Mouse (Mus musculus): ENCODE measurements at regions not wholly inside any gene's neighbourhood (a gene's known extent, or its start where the extent isn't known, plus 50 kb on each side); places are given as distances from the start of the nearest gene placed in this dataset.

GRCm38 (mm10) chr13:59990402-59991280 lies 167.7 kb upstream of the Tut7 start:
- ATAC-seq (ENCODE audit: insufficient read depth), result no peak
- no peak overlapping the region for H3K9ac ChIP-seq (replicated peaks)
- WGBS (ENCODE audit: insufficient replicate concordance), result 60% methylated on average over 10 of the region's 10 CpGs
- H3K27ac ChIP-seq, result no peak overlapping the region
- no peak overlapping the region for H3K4me2 ChIP-seq (ENCODE audit: low read depth)
- H3K36me3 ChIP-seq (replicated peaks; ENCODE audit: control insufficient read depth, insufficient read depth, low read depth), result no peaks in the 10 kb centered on the region
- no peak overlapping the region for H3K4me3 ChIP-seq (ENCODE audit: insufficient read depth in 1 of 2, low read depth in 2 of 2, low read length in 2 of 2)
- DNase-seq (ENCODE audit: low read depth in 3 of 3, low spot score in 3 of 3), result no peak
- H3K27me3 ChIP-seq (ENCODE audit: control insufficient read depth, insufficient read depth, low read length), result no peaks in the 10 kb centered on the region
- no peaks in the 10 kb centered on the region for H3K9me3 ChIP-seq (ENCODE audit: control insufficient read depth, low read length)
- TF ChIP-seq EP300 (IDR thresholded peaks at IDR 0.05; ENCODE audit: low read depth) (no peak), CTCF (IDR thresholded peaks at IDR 0.05; ENCODE audit: low read depth) (no peak)
- no peaks in the 10 kb centered on the region for H3K4me1 ChIP-seq (replicated peaks; ENCODE audit: control insufficient read depth in 2 of 2, insufficient read depth in 2 of 2, low read length in 1 of 2)

GRCm38 (mm10) chr13:59988393-59988965 lies 165.5 kb upstream of the Tut7 start:
- 54% methylated on average over 7 of the region's 7 CpGs for WGBS (ENCODE audit: insufficient replicate concordance)

GRCm38 (mm10) chr13:59976425-59976824 lies 153.5 kb upstream of the Tut7 start:
- no peak for TF ChIP-seq CTCF (IDR thresholded peaks at IDR 0.05; ENCODE audit: low read depth)
- no peak for TF ChIP-seq EP300 (IDR thresholded peaks at IDR 0.05; ENCODE audit: low read depth)
- Histone ChIP-seq H3K9ac (replicated peaks) (no peak overlapping the region), H3K9me3 (ENCODE audit: control insufficient read depth, low read length) (no peaks in the 10 kb centered on the region), H3K4me2 (ENCODE audit: low read depth) (no peak overlapping the region), H3K4me1 (replicated peaks; ENCODE audit: control insufficient read depth in 2 of 2, insufficient read depth in 2 of 2, low read length in 1 of 2) (no peaks in the 10 kb centered on the region), H3K36me3 (replicated peaks; ENCODE audit: control insufficient read depth, insufficient read depth, low read depth) (no peaks in the 10 kb centered on the region), H3K27me3 (ENCODE audit: control insufficient read depth, insufficient read depth, low read length) (peaks cover 5% of the 10 kb centered on the region), H3K4me3 (ENCODE audit: insufficient read depth in 1 of 2, low read depth in 2 of 2, low read length in 2 of 2) (no peak overlapping the region), H3K27ac (no peak overlapping the region)
- ATAC-seq (ENCODE audit: insufficient read depth) (no peak), DNase-seq (ENCODE audit: low read depth in 3 of 3, low spot score in 3 of 3) (no peak)
- WGBS (ENCODE audit: insufficient replicate concordance), result 81% methylated on average over 5 of the region's 5 CpGs

More at GRCm38 (mm10) chr13:59988393-59988965, 165.5 kb upstream of the Tut7 start:
- no peak for DNase-seq (ENCODE audit: low read depth in 3 of 3, low spot score in 3 of 3)
- no peak overlapping the region for H3K4me2 ChIP-seq (ENCODE audit: low read depth)
- H3K9me3 ChIP-seq (ENCODE audit: control insufficient read depth, low read length), result no peaks in the 10 kb centered on the region
- H3K4me3 ChIP-seq (ENCODE audit: insufficient read depth in 1 of 2, low read depth in 2 of 2, low read length in 2 of 2), result no peak overlapping the region
- no peaks in the 10 kb centered on the region for H3K4me1 ChIP-seq (replicated peaks; ENCODE audit: control insufficient read depth in 2 of 2, insufficient read depth in 2 of 2, low read length in 1 of 2)
- no peak overlapping the region for H3K27ac ChIP-seq
- H3K9ac ChIP-seq (replicated peaks), result no peak overlapping the region
- no peak for ATAC-seq (ENCODE audit: insufficient read depth)
- TF ChIP-seq EP300 (IDR thresholded peaks at IDR 0.05; ENCODE audit: low read depth) (no peak), CTCF (IDR thresholded peaks at IDR 0.05; ENCODE audit: low read depth) (no peak)
- H3K36me3 ChIP-seq (replicated peaks; ENCODE audit: control insufficient read depth, insufficient read depth, low read depth), result no peaks in the 10 kb centered on the region
- no peaks in the 10 kb centered on the region for H3K27me3 ChIP-seq (ENCODE audit: control insufficient read depth, insufficient read depth, low read length)

- no peaks in the 10 kb centered on the region for H3K9me3 ChIP-seq (ENCODE audit: control insufficient read depth, low read length)
- no peak overlapping the region for H3K4me3 ChIP-seq (ENCODE audit: insufficient read depth in 1 of 2, low read depth in 2 of 2, low read length in 2 of 2)
- TF ChIP-seq CTCF (IDR thresholded peaks at IDR 0.05; ENCODE audit: low read depth) (no peak), EP300 (IDR thresholded peaks at IDR 0.05; ENCODE audit: low read depth) (no peak)
- H3K4me1 ChIP-seq (replicated peaks; ENCODE audit: control insufficient read depth in 2 of 2, insufficient read depth in 2 of 2, low read length in 1 of 2), result no peaks in the 10 kb centered on the region
- WGBS (ENCODE audit: insufficient replicate concordance), result 58% methylated on average over 9 of the region's 9 CpGs
- ATAC-seq (ENCODE audit: insufficient read depth) (no peak), DNase-seq (ENCODE audit: low read depth in 3 of 3, low spot score in 3 of 3) (no peak)
- H3K9ac ChIP-seq (replicated peaks), result no peak overlapping the region
- H3K36me3 ChIP-seq (replicated peaks; ENCODE audit: control insufficient read depth, insufficient read depth, low read depth), result no peaks in the 10 kb centered on the region
- H3K27me3 ChIP-seq (ENCODE audit: control insufficient read depth, insufficient read depth, low read length), result peaks cover 14% of the 10 kb centered on the region
- no peak overlapping the region for H3K27ac ChIP-seq
- no peak overlapping the region for H3K4me2 ChIP-seq (ENCODE audit: low read depth)
These were observed 149.1 kb upstream of the Tut7 start for GRCm38 (mm10) chr13:59972093-59972427.

GRCm38 (mm10) chr13:59971231-59972092 lies 148.5 kb upstream of the Tut7 start:
- ATAC-seq (ENCODE audit: insufficient read depth) (no peak), DNase-seq (ENCODE audit: low read depth in 3 of 3, low spot score in 3 of 3) (no peak)
- H3K9me3 ChIP-seq (ENCODE audit: control insufficient read depth, low read length), result no peaks in the 10 kb centered on the region
- H3K9ac ChIP-seq (replicated peaks), result no peak overlapping the region
- no peak overlapping the region for H3K27ac ChIP-seq
- H3K27me3 ChIP-seq (ENCODE audit: control insufficient read depth, insufficient read depth, low read length), result peaks cover 14% of the 10 kb centered on the region
- WGBS (ENCODE audit: insufficient replicate concordance), result 12% methylated on average over 25 of the region's 25 CpGs
- H3K4me3 ChIP-seq (ENCODE audit: insufficient read depth in 1 of 2, low read depth in 2 of 2, low read length in 2 of 2), result no peak overlapping the region
- H3K4me2 ChIP-seq (ENCODE audit: low read depth), result no peak overlapping the region
- H3K4me1 ChIP-seq (replicated peaks; ENCODE audit: control insufficient read depth in 2 of 2, insufficient read depth in 2 of 2, low read length in 1 of 2), result no peaks in the 10 kb centered on the region
- H3K36me3 ChIP-seq (replicated peaks; ENCODE audit: control insufficient read depth, insufficient read depth, low read depth), result no peaks in the 10 kb centered on the region
- TF ChIP-seq CTCF (IDR thresholded peaks at IDR 0.05; ENCODE audit: low read depth) (no peak), EP300 (IDR thresholded peaks at IDR 0.05; ENCODE audit: low read depth) (no peak)
